Mouse (Mus musculus) heart, postnatal 0 days (tissue): Measurements from ENCODE around the gene Nacc1. TPM values are rescaled to one million over a fixed set of nuclear protein-coding genes. Genes with fewer than 3 reads are reported as not detected.

Experiments
- ATAC-seq: fragments of 200-750 bp; cut with Nextera tagmentation; 2 replicates; pipeline ENCODE4 v1.8.0; 2017; ENCODE audit warnings: low read depth, moderate number of reproducible peaks, moderate library complexity; ENCODE audit not compliant: insufficient read depth
- DNase-seq: peaks from one replicate; pipeline ENCODE4 v3.0.0-alpha.2; 2016; ENCODE audit warnings: low spot score
- H3K27ac ChIP-seq: fragments of 300-500 bp; sonication (generic); 2 replicates; pipeline ENCODE4 v1.5.1; 2014; ENCODE audit warnings: low read depth, mild to moderate bottlenecking
- H3K27me3 ChIP-seq: fragments of 300-500 bp; sonication (generic); 2 replicates; pipeline ENCODE4 v1.6.1; 2014; ENCODE audit warnings: low read length, mixed read lengths; ENCODE audit not compliant: control insufficient read depth, insufficient read depth
- H3K36me3 ChIP-seq: fragments of 300-500 bp; sonication (generic); replicated peaks from 2 replicates; pipeline ENCODE4 v1.6.1; 2014; ENCODE audit warnings: low read length, mixed read lengths; ENCODE audit not compliant: control insufficient read depth, insufficient read depth
- H3K4me1 ChIP-seq: fragments of 300-500 bp; sonication (generic); 2 replicates; pipeline ENCODE4 v1.6.1; 2014; ENCODE audit warnings: antibody characterized with exemption; ENCODE audit not compliant: control insufficient read depth, insufficient read depth
- H3K4me2 ChIP-seq: fragments of 300-500 bp; sonication (generic); 2 replicates; pipeline ENCODE4 v1.6.1; 2014; ENCODE audit warnings: low read depth, mild to moderate bottlenecking, low read length, moderate library complexity
- H3K4me3 ChIP-seq: fragments of 300-500 bp; sonication (generic); 2 replicates; pipeline ENCODE4 v1.5.1; 2014; ENCODE audit warnings: low read depth, low read length
- H3K9ac ChIP-seq: fragments of 300-500 bp; sonication (generic); replicated peaks from 2 replicates; pipeline ENCODE4 v1.6.1; 2014; ENCODE audit warnings: low read depth, low read length, mixed read lengths
- H3K9me3 ChIP-seq: fragments of 300-500 bp; sonication (generic); replicated peaks from 2 replicates; pipeline ENCODE4 v1.6.1; 2016; ENCODE audit warnings: low read length; ENCODE audit not compliant: control insufficient read depth
- CTCF ChIP-seq: IDR thresholded peaks from 2 replicates; pipeline ENCODE4 v1.5.1; 2016; ENCODE audit warnings: antibody characterized with exemption, control low read depth, low read depth
- EP300 ChIP-seq: IDR thresholded peaks from 2 replicates; pipeline ENCODE4 v1.6.1; 2016; ENCODE audit warnings: antibody characterized with exemption, low read depth
- WGBS: fragments of 180-500 bp; shearing (Covaris S2); extraction: QIAGEN DNeasy Blood & Tissue Kit; methylation state at CpG from one replicate; pipeline ENCODE4 v1.1.7; 2014; 5-methylcytosine and 5-hydroxymethylcytosine counted together
- polyA plus RNA-seq: library from polyadenylated mRNA; unstranded; fragments of >200 nt; fragmentation: Nextera tagmentation; extraction: Ambion mirVana; gene quantifications from 2 replicates; pipeline ENCODE4 v1.2.1, GENCODE M21; 2015
- total RNA-seq: library from RNA; depleted of rRNA; stranded (reverse); fragments of >200 nt; gene quantifications from 2 replicates; pipeline ENCODE4 v1.2.3, GENCODE M21; 2014; ENCODE audit warnings: low replicate concordance

Gene Nacc1
- total and polyA plus RNA-seq, 2 experiments from 2014 or later = 6.9 to 68.0 TPM

DNA sequence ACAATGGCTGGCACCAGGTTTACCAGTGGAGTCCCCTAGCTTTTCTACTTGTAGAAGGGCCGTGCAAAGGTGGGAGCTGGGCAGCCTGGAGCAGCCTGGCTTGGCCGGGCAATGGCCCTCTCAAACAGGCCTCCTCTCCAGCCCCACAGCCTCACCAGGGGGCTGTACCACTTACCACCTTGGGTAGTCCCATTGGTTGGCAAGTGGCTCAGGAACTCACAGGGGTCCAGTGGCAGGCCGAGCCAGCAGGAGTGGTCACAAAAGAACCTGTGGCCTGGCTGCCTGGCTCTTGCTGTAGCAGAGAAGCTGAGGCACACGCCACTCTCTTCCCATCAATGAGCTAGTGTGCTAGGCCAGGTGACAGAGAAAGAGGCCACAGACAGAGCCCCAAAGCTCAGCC, 26.5 kb upstream of the Nacc1 start:
- Histone ChIP-seq H3K27me3 (0 out of 2 replicates have a peak, but pooled peaks cover 6% of the 10 kb centered on the region), H3K4me1 (0 out of 2 replicates have a peak, but pooled peaks cover 4% of the 10 kb centered on the region), H3K9me3 (no peaks in the 10 kb centered on the region), H3K36me3 (peaks cover 26% of the 10 kb centered on the region), H3K27ac (peak overlapping the region; percentile 51), H3K4me3 (no peak overlapping the region), H3K9ac (no peak overlapping the region), H3K4me2 (no peak overlapping the region)
- ATAC-seq = no peak
- TF ChIP-seq EP300 (no peak), CTCF (no peak)
- WGBS = 84% methylated on average over 4 of the region's 4 CpGs
- DNase-seq = no peak

- Histone ChIP-seq H3K4me3 (no peak overlapping the region), H3K9ac (no peak overlapping the region), H3K27me3 (peaks cover 11% of the 10 kb centered on the region; the same call in 1 of the 2 replicates), H3K9me3 (no peaks in the 10 kb centered on the region), H3K4me1 (0 out of 2 replicates have a peak, but pooled peaks cover 4% of the 10 kb centered on the region), H3K36me3 (peaks cover 20% of the 10 kb centered on the region), H3K27ac (peak overlapping the region; percentile 51), H3K4me2 (no peak overlapping the region)
- ATAC-seq (no peak), DNase-seq (no peak)
- no peak for TF ChIP-seq EP300
- TF ChIP-seq CTCF = no peak
- WGBS = 63% methylated on average over 4 of the region's 4 CpGs
Measured at GRCm38 (mm10) chr8:84713381-84713780, 25.7 kb upstream of the Nacc1 start.

DNA sequence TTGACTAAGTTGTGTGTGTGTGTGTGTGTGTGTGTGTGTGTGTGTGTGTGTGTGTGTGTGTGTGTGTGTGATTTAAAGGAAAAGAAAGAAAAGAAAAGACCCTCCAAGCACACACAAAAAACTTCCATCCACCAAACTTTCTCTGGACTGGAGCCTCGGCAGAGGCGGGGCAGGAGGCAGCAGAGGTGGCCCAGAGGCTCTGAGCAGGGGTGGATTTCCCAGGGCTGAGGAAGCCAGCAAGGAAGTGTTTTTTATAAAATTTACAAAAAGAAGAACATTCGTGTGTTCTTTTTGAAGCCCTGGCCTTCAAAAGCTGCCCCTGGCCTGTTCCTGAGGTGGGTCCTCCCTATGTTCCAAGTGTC, 25.1 kb upstream of the Nacc1 start:
- peaks cover 17% of the 10 kb centered on the region for H3K27me3 ChIP-seq
- ATAC-seq (no peak), DNase-seq (no peak)
- H3K9me3 ChIP-seq = no peaks in the 10 kb centered on the region
- H3K27ac ChIP-seq = peak overlapping the region; percentile 51; the same call in 1 of the 2 replicates
- TF ChIP-seq EP300 (no peak), CTCF (no peak)
- no peak overlapping the region for H3K4me2 ChIP-seq
- WGBS = 32% methylated on average over 3 of the region's 3 CpGs
- peaks cover 16% of the 10 kb centered on the region for H3K36me3 ChIP-seq
- no peak overlapping the region for H3K9ac ChIP-seq
- H3K4me3 ChIP-seq = no peak overlapping the region
- 0 out of 2 replicates have a peak, but pooled peaks cover 4% of the 10 kb centered on the region for H3K4me1 ChIP-seq

DNA sequence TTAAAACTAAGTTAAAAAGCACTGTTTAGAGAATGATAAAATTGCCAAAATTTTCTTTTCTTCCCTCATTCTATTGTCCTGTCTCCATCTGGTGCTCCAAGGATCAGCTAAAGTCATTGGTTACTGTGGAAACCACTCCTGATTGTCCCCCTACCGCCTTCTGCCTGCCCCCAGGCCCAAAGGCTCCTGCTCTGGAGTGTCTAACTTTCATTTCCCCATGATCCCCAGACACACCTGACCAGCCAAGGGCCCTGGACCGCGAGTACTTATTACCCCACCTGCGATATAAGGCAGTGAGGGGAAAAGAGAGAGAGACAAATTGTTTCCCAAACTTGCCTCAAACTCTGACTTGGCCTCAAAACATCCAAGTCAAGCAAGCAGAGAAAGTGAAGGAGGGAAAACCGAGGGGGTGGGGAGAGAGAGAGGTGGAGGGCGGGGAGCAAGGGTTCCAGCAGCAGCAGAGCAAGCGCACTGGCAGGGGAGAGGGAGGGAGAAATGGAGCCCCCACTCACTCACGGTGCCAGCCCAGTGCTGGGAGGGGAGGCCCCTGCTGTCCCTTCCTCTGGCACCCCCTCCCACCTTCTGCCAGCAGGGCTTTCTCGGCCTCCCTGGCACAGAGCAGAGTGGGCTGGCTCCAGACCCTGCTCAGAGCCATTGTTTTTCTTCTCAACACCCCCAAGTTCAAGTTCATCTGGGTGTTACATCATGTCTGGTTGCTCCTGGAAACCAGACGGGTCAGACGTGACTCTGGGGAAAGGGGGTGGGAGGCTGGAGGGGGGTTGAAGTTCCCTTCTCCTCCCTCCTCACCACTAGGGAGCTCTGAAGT, 24.5 kb upstream of the Nacc1 start:
- WGBS = 35% methylated on average over 11 of the region's 11 CpGs
- peaks cover 22% of the 10 kb centered on the region for H3K27me3 ChIP-seq
- TF ChIP-seq CTCF (no peak), EP300 (peak; percentile 40; the same call in 1 of the 2 replicates)
- H3K4me1 ChIP-seq = 0 out of 2 replicates have a peak, but pooled peaks cover 4% of the 10 kb centered on the region
- H3K4me2 ChIP-seq = no peak overlapping the region
- H3K9me3 ChIP-seq = no peaks in the 10 kb centered on the region
- peak overlapping the region; percentile 81 for H3K27ac ChIP-seq
- H3K9ac ChIP-seq = no peak overlapping the region
- H3K36me3 ChIP-seq = peaks cover 10% of the 10 kb centered on the region
- no peak overlapping the region for H3K4me3 ChIP-seq
- peak; percentile 50 for ATAC-seq
- peak; percentile 58 for DNase-seq

GRCm38 (mm10) chr8:84711312-84711711, 23.6 kb upstream of the Nacc1 start:
- DNase-seq = no peak
- WGBS = 58% methylated on average over 3 of the region's 3 CpGs
- H3K4me2 ChIP-seq = no peak overlapping the region
- TF ChIP-seq CTCF (no peak), EP300 (no peak)
- peaks cover 4% of the 10 kb centered on the region for H3K36me3 ChIP-seq
- H3K27me3 ChIP-seq = peaks cover 26% of the 10 kb centered on the region
- no peak for ATAC-seq
- peak overlapping the region; percentile 81 for H3K27ac ChIP-seq
- no peaks in the 10 kb centered on the region for H3K9me3 ChIP-seq
- no peak overlapping the region for H3K9ac ChIP-seq
- H3K4me3 ChIP-seq = no peak overlapping the region
- 0 out of 2 replicates have a peak, but pooled peaks cover 4% of the 10 kb centered on the region for H3K4me1 ChIP-seq
